Mouse (Mus musculus) heart, postnatal 0 days (tissue): ENCODE data around the gene Scrn2. TPM values are rescaled to one million over a fixed set of nuclear protein-coding genes. Genes with fewer than 3 reads are reported as not detected.

ENCODE experiments used
- ATAC-seq: fragments of 200-750 bp; cut with Nextera tagmentation; 2 replicates; pipeline ENCODE4 v1.8.0; 2017; ENCODE audit warnings: low read depth, moderate number of reproducible peaks, moderate library complexity; ENCODE audit not compliant: insufficient read depth
- DNase-seq: peaks from one replicate; pipeline ENCODE4 v3.0.0-alpha.2; 2016; ENCODE audit warnings: low spot score
- H3K27ac ChIP-seq: fragments of 300-500 bp; sonication (generic); 2 replicates; pipeline ENCODE4 v1.5.1; 2014; ENCODE audit warnings: low read depth, mild to moderate bottlenecking
- H3K27me3 ChIP-seq: fragments of 300-500 bp; sonication (generic); 2 replicates; pipeline ENCODE4 v1.6.1; 2014; ENCODE audit warnings: low read length, mixed read lengths; ENCODE audit not compliant: control insufficient read depth, insufficient read depth
- H3K36me3 ChIP-seq: fragments of 300-500 bp; sonication (generic); replicated peaks from 2 replicates; pipeline ENCODE4 v1.6.1; 2014; ENCODE audit warnings: low read length, mixed read lengths; ENCODE audit not compliant: control insufficient read depth, insufficient read depth
- H3K4me1 ChIP-seq: fragments of 300-500 bp; sonication (generic); 2 replicates; pipeline ENCODE4 v1.6.1; 2014; ENCODE audit warnings: antibody characterized with exemption; ENCODE audit not compliant: control insufficient read depth, insufficient read depth
- H3K4me2 ChIP-seq: fragments of 300-500 bp; sonication (generic); 2 replicates; pipeline ENCODE4 v1.6.1; 2014; ENCODE audit warnings: low read depth, mild to moderate bottlenecking, low read length, moderate library complexity
- H3K4me3 ChIP-seq: fragments of 300-500 bp; sonication (generic); 2 replicates; pipeline ENCODE4 v1.5.1; 2014; ENCODE audit warnings: low read depth, low read length
- H3K9ac ChIP-seq: fragments of 300-500 bp; sonication (generic); replicated peaks from 2 replicates; pipeline ENCODE4 v1.6.1; 2014; ENCODE audit warnings: low read depth, low read length, mixed read lengths
- H3K9me3 ChIP-seq: fragments of 300-500 bp; sonication (generic); replicated peaks from 2 replicates; pipeline ENCODE4 v1.6.1; 2016; ENCODE audit warnings: low read length; ENCODE audit not compliant: control insufficient read depth
- CTCF ChIP-seq: IDR thresholded peaks from 2 replicates; pipeline ENCODE4 v1.5.1; 2016; ENCODE audit warnings: antibody characterized with exemption, control low read depth, low read depth
- EP300 ChIP-seq: IDR thresholded peaks from 2 replicates; pipeline ENCODE4 v1.6.1; 2016; ENCODE audit warnings: antibody characterized with exemption, low read depth
- WGBS: fragments of 180-500 bp; shearing (Covaris S2); extraction: QIAGEN DNeasy Blood & Tissue Kit; methylation state at CpG from one replicate; pipeline ENCODE4 v1.1.7; 2014; 5-methylcytosine and 5-hydroxymethylcytosine counted together
- polyA plus RNA-seq: library from polyadenylated mRNA; unstranded; fragments of >200 nt; fragmentation: Nextera tagmentation; extraction: Ambion mirVana; gene quantifications from 2 replicates; pipeline ENCODE4 v1.2.1, GENCODE M21; 2015
- total RNA-seq: library from RNA; depleted of rRNA; stranded (reverse); fragments of >200 nt; gene quantifications from 2 replicates; pipeline ENCODE4 v1.2.3, GENCODE M21; 2014; ENCODE audit warnings: low replicate concordance

The Scrn2 gene
- total and polyA plus RNA-seq, 2 experiments from 2014 or later, result 16.6 to 31.7 TPM

DNA sequence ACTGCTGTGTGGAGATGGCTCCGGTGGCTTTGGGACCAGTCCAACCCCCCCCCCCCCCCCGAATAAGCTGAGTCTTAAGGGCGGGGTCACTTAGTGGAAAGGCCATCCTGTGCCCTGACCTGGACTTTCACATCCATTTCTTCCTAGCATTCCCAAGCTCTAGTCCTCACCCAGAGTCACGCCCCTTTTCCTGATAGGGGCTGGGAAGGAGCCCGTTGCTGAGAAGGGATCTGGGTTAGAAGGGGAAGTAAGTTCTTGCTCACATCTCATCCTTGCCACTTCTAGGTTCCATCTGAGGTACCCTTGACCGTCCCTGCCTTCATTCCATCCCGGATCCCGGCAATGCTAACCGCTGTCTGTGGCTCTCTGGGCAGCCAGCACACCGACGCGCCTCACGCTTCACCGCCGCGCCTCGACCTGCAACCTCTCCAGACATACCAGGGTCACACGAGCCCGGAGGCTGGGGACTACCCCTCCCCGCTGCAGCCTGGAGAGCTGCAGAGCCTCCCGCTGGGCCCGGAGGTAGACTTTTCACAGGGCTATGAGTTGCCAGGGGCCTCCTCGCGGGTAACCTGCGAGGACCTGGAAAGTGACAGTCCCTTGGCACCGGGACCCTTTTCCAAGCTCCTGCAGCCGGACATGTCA, 8.5 kb upstream of the Scrn2 start:
- H3K4me3 ChIP-seq, result peak overlapping the region; percentile 50
- no peaks in the 10 kb centered on the region for H3K36me3 ChIP-seq
- ATAC-seq (no peak), DNase-seq (no peak)
- no peak overlapping the region for H3K27ac ChIP-seq
- WGBS, result 3% methylated on average over 27 of the region's 27 CpGs
- H3K9ac ChIP-seq, result peak overlapping the region; percentile 64; the same call in 1 of the 2 replicates
- H3K4me2 ChIP-seq, result peak overlapping the region; percentile 88
- TF ChIP-seq CTCF (no peak), EP300 (no peak)
- peaks cover 12% of the 10 kb centered on the region; the same call in 1 of the 2 replicates for H3K4me1 ChIP-seq
- H3K27me3 ChIP-seq, result peaks cover 89% of the 10 kb centered on the region
- H3K9me3 ChIP-seq, result no peaks in the 10 kb centered on the region

DNA sequence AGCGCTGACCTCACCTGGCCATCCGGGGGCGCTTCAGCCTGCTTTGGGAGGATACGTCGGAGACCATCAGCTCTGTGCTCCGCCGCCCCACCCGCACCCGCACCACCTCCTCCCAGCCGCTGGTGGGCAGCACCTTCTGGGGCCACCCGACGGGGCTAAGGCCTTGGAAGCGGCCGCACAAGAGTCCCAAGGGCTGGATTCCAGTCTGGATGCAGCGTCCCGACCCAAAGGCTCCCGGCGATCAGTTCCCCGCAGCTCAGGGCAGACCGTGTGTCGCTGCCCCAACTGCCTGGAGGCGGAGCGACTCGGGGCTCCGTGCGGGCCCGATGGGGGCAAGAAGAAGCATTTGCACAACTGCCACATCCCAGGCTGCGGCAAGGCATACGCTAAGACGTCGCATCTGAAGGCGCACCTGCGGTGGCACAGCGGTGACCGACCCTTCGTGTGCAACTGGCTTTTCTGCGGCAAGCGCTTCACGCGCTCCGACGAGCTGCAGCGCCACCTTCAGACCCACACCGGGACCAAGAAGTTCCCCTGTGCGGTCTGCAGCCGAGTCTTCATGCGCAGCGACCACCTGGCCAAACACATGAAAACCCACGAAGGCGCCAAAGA, 7.8 kb upstream of the Scrn2 start:
- Histone ChIP-seq H3K36me3 (no peaks in the 10 kb centered on the region), H3K4me1 (peaks cover 12% of the 10 kb centered on the region; the same call in 1 of the 2 replicates), H3K4me2 (peak overlapping the region; percentile 88), H3K9me3 (no peaks in the 10 kb centered on the region), H3K4me3 (peak overlapping the region; percentile 50), H3K27me3 (peaks cover 82% of the 10 kb centered on the region), H3K9ac (peak overlapping the region; percentile 64), H3K27ac (no peak overlapping the region)
- ATAC-seq (peak; percentile 75), DNase-seq (peak; percentile 34)
- TF ChIP-seq CTCF (peak; percentile 53), EP300 (no peak)
- under 1% methylated on average over 50 of the region's 50 CpGs for WGBS

DNA sequence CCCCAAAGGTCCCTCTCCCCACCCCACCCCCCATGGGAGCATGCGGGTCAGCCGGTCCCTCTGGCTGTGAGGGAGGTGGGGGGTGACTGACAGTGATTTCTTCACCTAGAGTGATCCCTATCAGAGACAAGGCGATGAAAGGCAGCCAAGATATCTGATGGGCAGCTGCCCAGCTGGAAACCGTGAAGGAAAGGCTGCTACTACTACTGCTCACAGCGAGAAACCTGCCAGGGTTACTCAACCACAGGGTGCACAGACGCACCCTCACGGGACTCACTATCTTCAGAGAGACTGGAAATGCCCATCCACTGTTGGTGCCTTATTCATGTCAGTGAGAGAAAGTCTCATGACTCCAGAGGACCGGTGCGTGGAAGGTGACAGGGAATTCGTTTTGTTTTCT, 4.8 kb upstream of the Scrn2 start:
- Histone ChIP-seq H3K27me3 (peaks cover 55% of the 10 kb centered on the region), H3K4me1 (peaks cover 8% of the 10 kb centered on the region; the same call in 1 of the 2 replicates), H3K4me2 (no peak overlapping the region), H3K4me3 (no peak overlapping the region), H3K9ac (no peak overlapping the region), H3K27ac (no peak overlapping the region), H3K9me3 (no peaks in the 10 kb centered on the region), H3K36me3 (no peaks in the 10 kb centered on the region)
- no peak for ATAC-seq
- DNase-seq, result no peak
- TF ChIP-seq CTCF (no peak), EP300 (no peak)
- WGBS, result 24% methylated on average over 10 of the region's 10 CpGs

DNA sequence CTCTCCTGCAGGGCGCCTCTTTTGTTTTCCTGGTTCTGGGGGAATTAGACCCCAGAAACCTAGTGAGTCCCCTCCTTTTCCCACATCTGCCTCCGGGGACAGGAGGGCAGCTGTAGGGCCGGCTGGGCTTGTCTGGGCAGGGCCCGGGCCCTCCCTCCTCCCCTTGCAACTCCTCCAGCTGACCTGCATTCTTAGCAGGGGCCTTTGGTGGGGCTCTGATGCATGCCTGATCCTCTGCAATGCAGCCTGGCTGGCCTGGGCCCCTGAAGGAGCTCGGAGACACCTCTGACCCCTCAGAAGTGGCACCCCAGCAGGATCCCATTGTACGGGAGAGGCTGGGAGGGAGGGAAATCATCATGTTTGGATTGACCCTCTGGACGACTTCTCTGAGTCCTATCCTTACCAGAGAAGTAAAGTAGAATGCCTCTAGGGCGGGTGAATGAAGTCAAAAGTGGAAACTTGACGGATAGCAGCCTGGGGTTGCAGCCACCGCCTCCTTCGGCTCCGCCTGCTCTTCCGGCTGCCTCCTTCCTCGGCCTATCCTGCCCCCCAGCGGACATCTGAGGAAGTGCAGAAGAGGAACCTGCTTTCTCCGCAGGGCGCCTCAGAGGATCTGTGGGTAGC, 3.9 kb upstream of the Scrn2 start:
- peaks cover 13% of the 10 kb centered on the region; the same call in 1 of the 2 replicates for H3K4me1 ChIP-seq
- H3K9ac ChIP-seq, result peak overlapping the region; percentile 33
- H3K9me3 ChIP-seq, result no peaks in the 10 kb centered on the region
- peak overlapping the region; percentile 34 for H3K4me3 ChIP-seq
- TF ChIP-seq CTCF, result peak; percentile 96
- no peak for TF ChIP-seq EP300
- H3K27ac ChIP-seq, result peak overlapping the region; percentile 57
- DNase-seq (peak; percentile 88), ATAC-seq (peak; percentile 13; the same call in 1 of the 2 replicates)
- H3K4me2 ChIP-seq, result peak overlapping the region; percentile 64
- H3K27me3 ChIP-seq, result peaks cover 46% of the 10 kb centered on the region
- WGBS, result 5% methylated on average over 17 of the region's 17 CpGs
- no peaks in the 10 kb centered on the region for H3K36me3 ChIP-seq

DNA sequence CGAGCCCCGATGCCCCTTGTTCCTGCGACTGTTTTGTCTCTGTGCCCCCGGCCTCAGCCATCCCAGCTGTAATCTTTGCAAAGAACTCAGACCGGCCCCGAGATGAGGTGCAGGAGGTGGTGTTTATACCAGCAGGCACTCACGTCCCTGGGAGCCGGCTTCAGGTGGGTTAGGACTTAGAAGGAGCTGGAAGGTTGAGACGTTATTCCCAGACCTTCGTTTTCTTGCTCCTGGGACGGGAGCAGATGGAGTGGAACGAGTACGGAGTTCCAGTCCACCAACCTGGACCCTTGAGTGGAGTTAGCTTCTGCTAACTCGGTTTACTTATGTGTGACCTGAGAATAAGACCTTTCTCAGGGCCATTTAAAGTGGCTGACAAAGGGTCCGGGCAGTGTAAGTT, 688 bp downstream of the Scrn2 start:
- H3K27ac ChIP-seq, result no peak overlapping the region

More for the DNA sequence above, 688 bp downstream of the Scrn2 start:
- ATAC-seq (no peak), DNase-seq (no peak)
- Histone ChIP-seq H3K4me2 (peak overlapping the region; percentile 78), H3K9me3 (no peaks in the 10 kb centered on the region), H3K9ac (peak overlapping the region; percentile 60), H3K27me3 (peaks cover 3% of the 10 kb centered on the region), H3K4me3 (peak overlapping the region; percentile 74), H3K36me3 (peaks cover 13% of the 10 kb centered on the region), H3K4me1 (peaks cover 10% of the 10 kb centered on the region; the same call in 1 of the 2 replicates)
- WGBS, result 24% methylated on average over 15 of the region's 15 CpGs
- TF ChIP-seq EP300, result no peak
- no peak for TF ChIP-seq CTCF
